Mouse (Mus musculus) c-Kit-positive CD71-positive TER-119-negative erythroid progenitor cells, embryonic 14.5 days (primary cell): ENCODE measurements around the gene Rhbdd2.
A peak's percentile ranks its signal among the peaks of the same experiment; 100 is the strongest.
"Not testable (repeated sequence)": the region's sequence is repeated elsewhere in the genome, so short reads cannot be mapped to it uniquely, and the experiment has no call there.

ENCODE experiments used
- DNase-seq: peaks from one replicate; pipeline ENCODE4 v3.0.0-alpha.2; 2013; ENCODE audit warnings: low read depth

Rhbdd2 gene

DNA sequence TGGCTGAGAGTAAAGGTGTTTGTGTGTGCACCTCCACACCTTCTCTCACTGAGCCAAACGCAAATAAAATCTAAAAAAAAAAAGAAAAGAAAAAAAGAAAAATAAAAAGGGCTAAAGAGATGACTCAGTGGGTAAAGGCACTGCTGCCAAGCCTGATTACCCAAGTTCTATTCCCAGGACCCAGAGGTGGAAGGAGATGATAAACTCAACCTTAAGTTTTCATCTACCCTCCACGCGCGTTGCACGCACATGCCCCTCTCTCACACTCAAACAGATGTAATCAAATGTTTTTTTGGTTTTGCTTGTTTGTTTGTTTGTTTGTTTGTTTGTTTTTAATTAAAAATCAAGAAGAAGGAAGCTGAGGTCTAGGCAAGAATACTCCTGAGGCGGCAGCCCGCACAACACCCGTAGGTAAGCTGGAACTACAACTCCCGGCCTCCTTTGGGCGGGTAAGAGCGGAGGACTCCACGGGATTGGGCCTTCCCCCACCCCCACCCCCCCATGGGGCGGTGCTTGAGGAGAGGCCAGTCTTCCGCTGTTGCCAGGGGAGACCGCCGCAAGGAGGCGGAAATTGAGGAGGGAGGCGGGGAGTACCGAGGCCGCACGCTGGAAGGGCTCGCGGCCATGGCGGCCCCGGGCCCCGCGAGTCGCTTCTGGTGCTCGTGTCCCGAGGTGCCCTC lies at the start of gene Rhbdd2:
TSS of gene Rhbdd2 (plus strand) at position 502 of the 680 bp plus-strand sequence.
- peak; percentile 99 for DNase-seq

DNA sequence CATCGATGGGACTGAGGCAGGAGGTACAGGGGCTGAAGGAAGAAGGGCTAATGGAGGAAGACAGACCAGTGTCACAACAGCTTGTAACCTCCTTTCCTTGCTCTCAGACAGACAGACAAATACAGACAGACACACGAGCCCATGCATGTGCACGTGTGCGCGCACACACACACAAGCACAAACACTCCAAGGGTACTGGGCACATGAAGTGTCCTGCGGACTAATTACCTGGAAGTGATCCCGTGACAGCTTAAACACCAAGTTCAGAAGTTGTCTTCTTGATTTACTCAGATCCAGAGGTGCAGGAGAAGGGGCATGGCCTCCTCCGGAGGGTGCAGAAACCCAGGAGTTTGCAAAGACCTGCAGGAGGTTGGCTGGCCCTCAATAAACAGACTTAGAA lies 46.7 kb upstream of the Rhbdd2 start:
- no peak for DNase-seq

DNA sequence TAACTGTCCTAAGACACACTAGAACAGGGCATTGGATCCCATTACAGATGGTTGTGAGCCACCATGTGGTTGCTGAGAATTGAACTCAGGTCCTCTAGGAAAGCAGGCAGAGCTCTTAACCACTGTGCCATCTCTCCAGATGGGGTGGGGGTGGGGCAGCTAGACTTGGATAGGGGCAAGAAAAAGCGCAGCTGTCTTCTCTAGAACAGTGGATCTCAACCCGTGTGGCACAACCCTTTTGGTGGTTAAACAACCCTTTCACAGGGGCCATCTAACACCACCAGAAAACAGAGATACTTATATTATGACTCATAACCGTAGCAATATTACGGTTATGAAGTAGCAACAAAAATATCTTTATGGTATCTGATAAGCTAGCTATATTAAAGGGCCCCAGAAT lies 44.7 kb upstream of the Rhbdd2 start:
- DNase-seq: no peak

- no peak for DNase-seq
Measured at GRCm38 (mm10) chr5:135589996-135590784, 42.2 kb upstream of the Rhbdd2 start.

DNA sequence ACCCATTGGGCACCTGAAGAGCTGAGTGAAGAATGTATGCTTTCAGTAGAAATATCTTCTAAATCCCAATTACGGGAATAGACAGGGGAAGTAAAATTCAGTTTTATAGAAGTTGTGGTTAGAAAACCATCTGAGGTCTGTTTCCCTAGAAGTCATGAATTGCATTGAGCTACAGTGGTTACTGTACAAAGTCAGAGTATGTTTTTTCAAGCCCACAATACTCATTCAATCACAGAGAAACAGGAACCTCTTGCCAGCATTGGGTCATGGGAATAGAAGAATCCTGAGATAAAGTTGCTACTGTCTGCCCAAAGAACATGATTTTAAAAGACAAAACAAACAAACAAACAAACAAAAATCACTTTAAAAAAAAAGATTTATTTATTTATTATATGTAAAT lies 27.8 kb upstream of the Rhbdd2 start:
- not testable (repeated sequence) for DNase-seq

DNA sequence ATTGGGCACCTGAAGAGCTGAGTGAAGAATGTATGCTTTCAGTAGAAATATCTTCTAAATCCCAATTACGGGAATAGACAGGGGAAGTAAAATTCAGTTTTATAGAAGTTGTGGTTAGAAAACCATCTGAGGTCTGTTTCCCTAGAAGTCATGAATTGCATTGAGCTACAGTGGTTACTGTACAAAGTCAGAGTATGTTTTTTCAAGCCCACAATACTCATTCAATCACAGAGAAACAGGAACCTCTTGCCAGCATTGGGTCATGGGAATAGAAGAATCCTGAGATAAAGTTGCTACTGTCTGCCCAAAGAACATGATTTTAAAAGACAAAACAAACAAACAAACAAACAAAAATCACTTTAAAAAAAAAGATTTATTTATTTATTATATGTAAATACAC lies 25.7 kb upstream of the Rhbdd2 start:
- not testable (repeated sequence) for DNase-seq

- no peak for DNase-seq
Measured at GRCm38 (mm10) chr5:135607581-135607980, 24.8 kb upstream of the Rhbdd2 start.

DNA sequence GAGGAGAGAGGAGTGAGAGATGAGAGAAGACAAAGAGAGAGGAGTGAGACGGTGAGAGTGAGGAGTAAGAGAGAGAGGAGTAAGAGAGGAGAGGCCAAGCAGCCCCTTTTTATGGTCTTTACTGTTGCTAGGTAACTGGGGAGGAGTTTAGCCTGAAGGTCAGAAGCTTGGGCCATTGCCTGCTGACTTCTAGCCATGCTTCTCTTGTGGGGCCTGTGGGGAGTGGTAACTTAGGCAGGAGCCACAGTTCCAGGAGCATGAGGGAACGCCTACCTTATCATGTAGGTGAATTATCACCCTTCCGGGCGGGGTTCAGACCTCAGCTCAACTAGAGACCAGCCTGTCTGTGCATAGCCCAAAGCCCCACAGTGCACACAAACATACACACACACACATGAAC lies 22.6 kb upstream of the Rhbdd2 start:
- no peak for DNase-seq

DNA sequence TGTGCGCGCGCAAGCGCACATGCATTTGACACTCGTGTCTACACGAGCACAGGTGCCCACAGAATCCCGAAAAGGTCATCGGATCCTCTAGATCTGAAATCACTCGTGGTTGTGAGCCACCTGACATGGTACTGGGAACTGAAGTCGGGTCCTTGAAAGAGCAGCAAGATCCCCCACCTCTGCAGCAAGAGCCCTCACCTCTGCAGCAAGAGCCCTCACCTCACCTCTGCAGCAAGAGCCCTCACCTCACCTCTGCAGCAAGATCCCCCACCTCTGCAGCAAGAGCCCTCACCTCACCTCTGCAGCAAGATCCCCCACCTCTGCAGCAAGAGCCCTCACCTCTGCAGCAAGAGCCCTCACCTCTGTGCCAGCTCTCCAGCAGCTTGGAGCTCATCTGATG lies 12.7 kb upstream of the Rhbdd2 start:
- not testable (repeated sequence) for DNase-seq

DNA sequence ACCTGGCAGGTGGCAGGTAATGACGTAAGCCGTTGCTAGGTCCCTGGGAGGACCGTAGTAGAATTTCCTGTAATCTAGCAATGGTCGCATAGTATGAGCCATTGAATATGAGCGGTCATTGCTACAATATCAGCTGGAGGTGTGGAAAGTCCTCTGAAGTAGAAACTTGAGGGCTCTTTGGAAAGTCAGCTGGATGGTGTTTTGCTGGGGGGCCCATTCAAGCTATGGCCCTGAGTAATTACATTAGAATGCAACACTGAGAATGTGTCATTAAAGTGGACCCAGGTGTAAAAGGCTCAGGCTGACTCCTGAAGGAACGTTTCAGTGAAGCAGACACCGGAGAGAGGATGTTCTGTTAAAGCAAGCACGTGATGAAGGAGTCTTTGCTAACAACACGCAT lies 11.9 kb upstream of the Rhbdd2 start:
- no peak for DNase-seq

DNA sequence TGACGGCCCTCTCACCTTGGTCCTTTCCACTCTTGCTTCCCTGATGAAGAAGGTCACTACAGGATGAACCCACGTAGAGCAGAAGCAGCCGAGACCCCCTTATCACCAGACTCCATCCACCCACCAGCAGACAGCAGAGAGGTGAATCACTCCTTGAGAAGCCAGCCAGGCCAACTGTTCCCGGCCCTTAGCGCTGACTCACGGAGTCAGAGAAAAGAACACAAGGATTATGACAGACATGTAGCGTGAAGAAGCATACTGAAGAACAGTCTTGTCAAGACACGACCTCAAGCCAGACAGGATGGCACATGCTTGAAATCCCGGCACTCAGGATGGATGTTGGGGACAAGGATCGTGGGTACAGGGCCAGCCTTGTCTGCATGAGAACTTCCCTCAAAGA lies 10.7 kb upstream of the Rhbdd2 start:
- no peak for DNase-seq

GRCm38 (mm10) chr5:135623006-135623563 lies 9.3 kb upstream of the Rhbdd2 start:
- DNase-seq: no peak

DNA sequence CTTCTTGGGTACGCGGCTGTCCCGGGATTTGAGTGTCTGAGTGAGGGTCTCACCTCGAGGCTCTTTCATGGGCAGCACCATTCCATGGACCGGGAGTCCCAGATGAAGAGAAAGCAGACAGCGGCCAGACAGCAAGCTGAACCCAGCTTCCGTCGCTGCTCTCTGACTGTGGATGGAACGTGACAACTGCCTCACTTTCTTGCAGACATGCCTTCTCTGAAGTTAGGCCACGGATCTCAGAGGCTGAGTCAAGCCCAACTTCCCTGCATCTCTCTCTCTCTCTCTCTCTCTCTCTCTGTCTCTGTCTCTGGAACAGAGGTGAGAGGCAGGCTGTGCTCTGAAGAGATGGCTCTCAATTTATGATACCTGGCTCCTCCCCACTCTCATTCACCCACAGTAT lies 3.5 kb upstream of the Rhbdd2 start:
- no peak for DNase-seq

DNA sequence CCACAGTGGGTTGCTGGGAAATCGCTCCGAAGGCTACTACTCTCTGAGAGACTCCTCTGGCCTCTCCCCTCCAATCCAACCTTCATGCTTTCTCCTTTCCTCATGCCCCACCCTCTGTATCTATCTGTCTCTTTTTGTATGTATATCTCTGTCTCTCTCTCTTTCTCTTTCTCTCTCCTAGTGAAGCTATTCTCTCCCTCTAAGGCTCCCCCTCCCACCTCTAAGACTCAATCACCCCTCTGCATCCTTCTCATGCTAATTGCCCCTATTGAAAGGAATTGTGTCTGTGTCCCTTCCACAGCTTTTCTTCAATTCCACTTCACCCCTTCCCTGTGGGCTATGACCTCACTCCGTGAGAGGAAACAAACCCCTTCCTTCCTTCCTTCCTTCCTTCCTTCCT lies 3.0 kb upstream of the Rhbdd2 start:
- no peak for DNase-seq

DNA sequence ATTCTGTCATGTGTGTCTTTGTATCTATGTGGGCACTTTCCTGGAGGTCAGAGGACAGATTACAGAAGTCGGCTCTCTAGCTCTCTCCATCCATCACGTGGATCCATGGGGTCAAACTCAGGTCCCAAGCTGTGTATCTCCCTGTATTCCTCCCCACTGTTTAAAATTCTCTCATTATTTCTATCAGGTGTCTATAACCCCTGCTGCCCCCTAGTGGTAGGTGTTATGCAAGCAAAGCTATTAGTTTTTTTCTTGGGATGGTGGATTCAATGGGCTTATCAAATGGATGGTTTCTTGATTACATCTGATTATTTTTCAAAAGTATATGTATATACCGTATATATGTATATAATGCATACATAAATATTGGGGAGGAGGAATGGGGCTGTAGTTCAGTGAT lies 1.8 kb upstream of the Rhbdd2 start:
- DNase-seq: peak; percentile 75

DNA sequence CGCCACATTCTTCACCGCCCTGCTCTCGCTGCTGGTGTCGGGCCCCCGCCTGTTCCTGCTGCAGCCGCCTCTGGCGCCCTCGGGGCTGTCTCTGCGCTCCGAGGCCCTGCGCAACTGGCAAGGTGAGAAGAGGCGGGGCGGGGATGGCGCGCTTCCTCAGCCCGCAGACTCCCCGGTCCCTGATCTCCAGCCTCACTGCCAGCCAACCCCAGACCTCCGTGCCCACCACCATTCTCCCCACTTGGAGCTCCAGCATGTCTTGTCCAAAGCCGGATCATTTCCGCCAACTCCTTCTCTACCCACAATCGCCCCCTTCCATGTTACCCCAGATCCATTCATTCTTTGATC lies 353 bp downstream of the Rhbdd2 start:
- no peak for DNase-seq

DNA sequence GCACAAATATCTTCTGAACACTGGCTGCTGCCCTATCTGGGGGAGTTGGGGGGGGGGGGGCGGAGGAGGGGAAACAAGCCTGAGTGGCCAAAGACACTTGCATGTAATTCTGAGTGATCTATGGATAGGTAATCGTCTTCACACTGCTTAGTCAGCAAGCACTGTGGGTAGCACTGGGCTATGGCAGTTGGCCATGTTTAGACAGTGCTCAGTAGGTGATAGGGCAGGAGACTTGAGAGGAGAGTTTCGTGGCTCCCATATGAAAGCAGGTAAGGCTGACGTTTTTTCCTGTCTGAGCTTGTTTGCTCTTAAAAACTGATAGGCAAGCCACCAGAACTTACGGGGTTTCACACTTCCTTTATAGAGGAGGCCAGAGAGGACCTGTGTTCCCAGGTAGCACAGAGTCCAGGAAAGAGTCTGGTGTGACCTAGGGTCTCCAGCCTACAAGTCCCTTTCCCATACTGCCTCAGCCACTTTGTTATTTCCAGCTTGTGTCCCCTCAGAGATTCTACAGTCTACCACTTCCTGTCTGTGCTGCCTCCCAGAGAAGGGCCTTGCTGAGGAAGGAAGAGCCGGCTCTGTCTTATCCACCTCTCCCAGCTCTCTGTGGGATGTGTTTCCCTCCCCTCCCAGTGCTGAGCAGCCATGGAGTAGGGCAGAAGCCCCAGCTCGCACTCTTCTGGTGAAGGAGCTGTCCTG lies 7.5 kb downstream of the Rhbdd2 start:
- no peak for DNase-seq

DNA sequence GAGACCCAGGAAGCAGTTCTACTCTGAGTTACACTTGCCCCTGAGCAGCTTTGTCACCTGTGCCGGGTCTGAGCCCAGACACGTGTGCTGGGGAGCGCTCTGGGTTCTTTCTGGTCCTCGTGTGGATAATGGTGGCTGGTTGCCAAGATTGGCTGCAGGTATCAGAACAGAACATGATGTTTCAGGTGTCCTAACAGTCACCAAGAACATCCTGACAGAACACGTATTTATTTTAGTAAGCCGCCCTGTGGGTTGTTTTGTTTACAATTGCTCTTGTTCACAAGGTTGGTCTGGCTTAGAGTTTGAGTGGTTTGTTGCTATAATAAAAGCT lies 8.0 kb downstream of the Rhbdd2 start:
- no peak for DNase-seq

GRCm38 (mm10) chr5:135641028-135641427 lies 8.6 kb downstream of the Rhbdd2 start:
- DNase-seq: no peak

- DNase-seq: peak; percentile 24
Measured at GRCm38 (mm10) chr5:135642686-135643551, 10.5 kb downstream of the Rhbdd2 start.

DNA sequence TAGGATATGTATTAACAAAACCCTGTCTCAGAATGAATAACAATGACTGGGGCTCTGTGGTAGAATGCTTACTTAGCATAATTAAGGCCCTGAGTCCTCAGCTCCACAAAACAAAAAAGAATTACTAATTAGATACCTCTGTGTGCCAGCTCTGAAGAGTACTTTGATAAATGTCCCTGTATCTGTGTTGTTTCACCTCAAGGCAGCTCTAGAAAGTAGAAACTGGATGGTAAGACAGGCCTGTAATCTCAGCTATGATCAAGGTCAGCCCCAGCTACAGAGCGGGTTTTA lies 11.1 kb downstream of the Rhbdd2 start:
- no peak for DNase-seq

- no peak for DNase-seq
Measured at GRCm38 (mm10) chr5:135643869-135644268, 11.5 kb downstream of the Rhbdd2 start.
